Mouse (Mus musculus) ES-E14 (cell line): Measurements from ENCODE around the gene Lhfp. TPM values are rescaled to one million over a fixed set of nuclear protein-coding genes. Genes with fewer than 3 reads are reported as not detected.

Experiments used
- DNase-seq: peaks from one replicate; pipeline ENCODE4 v3.0.0-alpha.2; 2013; ENCODE audit warnings: low read depth, low spot score
- H3K27ac ChIP-seq: 2 replicates; pipeline ENCODE4 v1.5.1; 2012; ENCODE audit warnings: low read depth, mild to moderate bottlenecking, low read length, moderate library complexity, mixed read lengths; ENCODE audit not compliant: poor library complexity, insufficient read depth, severe bottlenecking
- H3K36me3 ChIP-seq: 2 replicates; pipeline ENCODE4 v1.6.1; 2012; ENCODE audit warnings: mild to moderate bottlenecking, low read length, moderate library complexity, mixed read lengths; ENCODE audit not compliant: control insufficient read depth, poor library complexity, insufficient read depth, severe bottlenecking
- H3K4me1 ChIP-seq, 2 experiments: fragments of 150-350 bp in 1 of 2; sonication (generic) in 1 of 2; 2 replicates each; pipeline ENCODE4 v1.6.1; 2012; ENCODE audit warnings: low read length in 2 of 2, mild to moderate bottlenecking in 1 of 2, mixed read lengths in 1 of 2; ENCODE audit not compliant: control insufficient read depth in 2 of 2, insufficient read depth in 2 of 2, poor library complexity in 1 of 2
- H3K4me3 ChIP-seq, 2 experiments: fragments of 150-350 bp in 1 of 2; sonication (generic) in 1 of 2; 2 replicates each; pipeline ENCODE4 v1.5.1; 2012; ENCODE audit warnings: low read length in 2 of 2, low read depth in 1 of 2, mild to moderate bottlenecking in 1 of 2, mixed read lengths in 1 of 2; ENCODE audit not compliant: insufficient read depth in 1 of 2, poor library complexity in 1 of 2, severe bottlenecking in 1 of 2
- H3K9ac ChIP-seq: 2 replicates; pipeline ENCODE4 v1.6.1; 2012; ENCODE audit warnings: low read depth, mild to moderate bottlenecking, low read length, mixed read lengths; ENCODE audit not compliant: poor library complexity, insufficient read depth, severe bottlenecking
- H3K9me3 ChIP-seq: fragments of 150-350 bp; sonication (generic); 2 replicates; pipeline ENCODE4 v1.6.1; 2012; ENCODE audit warnings: low read depth, mild to moderate bottlenecking, low read length; ENCODE audit not compliant: control insufficient read depth, insufficient read depth
- CHD2 ChIP-seq: IDR thresholded peaks from 2 replicates; pipeline ENCODE4 v1.6.1; 2014; ENCODE audit warnings: mild to moderate bottlenecking, low read depth, low read length, inconsistent platforms
- HCFC1 ChIP-seq: IDR thresholded peaks from 2 replicates; pipeline ENCODE4 v1.6.1; 2012; ENCODE audit warnings: low read length, inconsistent platforms, borderline replicate concordance; ENCODE audit not compliant: insufficient read depth
- MAFK ChIP-seq: IDR thresholded peaks from 2 replicates; pipeline ENCODE4 v1.6.1; 2014; ENCODE audit warnings: mild to moderate bottlenecking, low read depth, low read length, inconsistent platforms; ENCODE audit not compliant: insufficient read depth
- ZC3H11A ChIP-seq: IDR thresholded peaks from 2 replicates; pipeline ENCODE4 v1.6.1; 2012; ENCODE audit warnings: low read depth, mild to moderate bottlenecking, inconsistent platforms, low read length, borderline replicate concordance
- ZNF384 ChIP-seq: IDR thresholded peaks from 2 replicates; pipeline ENCODE4 v1.6.1; 2012; ENCODE audit warnings: low read depth, low read length, inconsistent platforms
- in situ Hi-C, 2 experiments: fragments of 600-800 bp; cut with MboI; formaldehyde crosslinking; loops; one replicate each; pipeline ENCODE4 v1.15.1; 2025; ENCODE audit warnings: low sequenced_read_pairs in 2 of 2, inconsistent platforms in 1 of 2; ENCODE audit not compliant: unreplicated experiment in 2 of 2
- total RNA-seq: library from RNA; depleted of rRNA; stranded (reverse); fragments of 300-350 nt; gene quantifications from 2 replicates; pipeline ENCODE4 v1.2.3, GENCODE M21; 2012

Lhfp gene
- total RNA-seq, 1 experiment = 20.2 TPM

DNA sequence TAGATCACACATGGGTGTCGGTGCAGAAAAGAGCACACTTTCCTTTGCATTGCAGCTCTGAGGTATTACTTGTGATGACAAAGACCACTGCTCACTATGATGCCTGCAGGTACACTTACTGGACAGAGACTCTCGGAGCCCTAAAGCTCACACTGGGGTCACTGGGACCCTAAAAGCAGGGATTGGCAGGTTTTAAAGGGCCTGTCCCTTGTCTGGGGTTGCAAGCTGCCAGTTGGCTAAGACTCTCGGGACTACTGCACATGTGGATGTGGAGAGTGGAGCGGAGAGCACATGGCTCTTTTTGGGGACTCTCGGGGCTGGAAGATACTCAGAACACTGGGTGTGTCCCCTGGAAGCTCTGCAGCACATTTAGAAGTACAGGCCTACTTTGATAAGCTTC, 182.8 kb downstream of the Lhfp start:
- Histone ChIP-seq H3K36me3 (no peaks in the 10 kb centered on the region), H3K9me3 (no peaks in the 10 kb centered on the region), H3K9ac (no peak overlapping the region), H3K4me3 (no peak overlapping the region), H3K4me1 (no peaks in the 10 kb centered on the region), H3K27ac (no peak overlapping the region)
- no peak for DNase-seq
- in situ Hi-C loops = no loop called here
- TF ChIP-seq CHD2 (no peak), MAFK (no peak), ZNF384 (no peak)

DNA sequence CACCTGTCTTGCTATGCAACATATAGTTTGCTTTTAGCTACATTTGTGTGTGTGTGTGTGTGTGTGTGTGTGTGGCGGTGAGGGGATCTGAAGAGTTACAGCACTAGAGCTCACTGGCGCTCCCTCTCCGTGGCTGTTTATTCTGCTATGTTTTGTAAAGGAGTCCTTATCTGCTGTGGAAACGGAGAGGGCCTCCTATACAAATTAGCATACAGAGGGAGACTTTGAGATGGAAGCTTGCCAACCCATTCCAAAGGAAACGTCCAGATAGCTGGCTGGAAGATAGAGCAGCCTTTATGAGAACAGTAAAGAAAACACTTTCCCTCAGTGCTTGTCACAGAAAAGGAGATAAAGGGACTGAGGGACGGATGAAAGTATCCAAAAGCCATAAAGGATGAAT, 184.4 kb downstream of the Lhfp start:
- Histone ChIP-seq H3K9me3 (no peaks in the 10 kb centered on the region), H3K36me3 (no peaks in the 10 kb centered on the region), H3K27ac (no peak overlapping the region), H3K4me3 (no peak overlapping the region), H3K4me1 (peaks cover under 1 to 3% of the 10 kb centered on the region in 2 experiments; a peak in 1 of 4 replicates), H3K9ac (no peak overlapping the region)
- in situ Hi-C loops = loop anchor here (25.0 kb wide), 1 partner anchor 188 kb away; the partner anchor contains the start of gene Lhfp (in 2 of the 2)
- no peak for TF ChIP-seq ZNF384
- TF ChIP-seq ZC3H11A = no peak
- TF ChIP-seq CHD2 = no peak
- TF ChIP-seq MAFK = no peak
- TF ChIP-seq HCFC1 = no peak
- DNase-seq = no peak

DNA sequence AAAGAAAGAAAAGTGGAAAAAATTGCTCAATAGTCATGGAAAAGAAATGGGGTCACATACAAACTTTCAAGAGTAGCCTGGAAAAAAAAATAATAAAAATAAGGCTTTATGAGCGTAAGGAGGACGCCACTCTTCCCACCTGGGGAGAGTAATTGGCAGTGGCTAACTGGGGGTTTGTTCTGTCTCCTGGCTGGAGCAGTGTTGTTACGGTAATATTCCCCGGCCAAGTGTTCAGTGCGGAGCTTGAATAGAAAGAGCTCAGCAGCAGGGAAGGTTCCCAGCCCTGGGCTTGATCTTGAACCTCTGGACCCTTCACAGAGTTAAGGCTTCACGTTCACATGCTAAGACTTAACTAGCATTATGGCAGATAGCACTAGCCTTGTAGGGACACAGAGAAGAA, 184.9 kb downstream of the Lhfp start:
- no peaks in the 10 kb centered on the region for H3K9me3 ChIP-seq
- no peak overlapping the region for H3K4me3 ChIP-seq
- H3K36me3 ChIP-seq = no peaks in the 10 kb centered on the region
- no peak for TF ChIP-seq ZC3H11A
- TF ChIP-seq HCFC1 = no peak
- no peak for TF ChIP-seq CHD2
- TF ChIP-seq ZNF384 = no peak
- TF ChIP-seq MAFK = no peak
- DNase-seq = no peak
- in situ Hi-C loops = loop anchor here (25.0 kb wide), 1 partner anchor 189 kb away; the partner anchor contains the start of gene Lhfp (in 2 of the 2)
- peaks cover 2 to 4% of the 10 kb centered on the region in 2 experiments; a peak in 1 of 4 replicates for H3K4me1 ChIP-seq
- H3K27ac ChIP-seq = no peak overlapping the region
- no peak overlapping the region for H3K9ac ChIP-seq

DNA sequence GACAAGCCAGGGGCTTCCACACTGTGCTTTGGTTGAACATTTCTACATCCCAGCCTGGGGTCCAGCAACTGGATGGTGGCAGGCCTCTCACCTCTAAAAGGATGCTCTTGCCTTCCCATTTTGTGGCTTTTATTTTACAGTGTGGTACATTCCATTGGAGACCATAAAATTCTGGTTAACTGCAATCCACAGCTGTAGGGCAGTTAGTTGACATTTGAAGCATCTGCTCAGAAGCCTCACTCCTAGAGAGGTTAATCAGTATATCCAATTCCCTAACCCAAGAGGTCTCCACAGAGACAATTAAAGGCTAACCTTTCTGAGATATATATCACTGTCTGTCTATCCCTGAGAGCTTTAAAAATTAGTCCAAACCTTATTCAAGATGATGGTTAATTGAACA, 186.5 kb downstream of the Lhfp start:
- in situ Hi-C loops = loop anchor here (25.0 kb wide), 1 partner anchor 191 kb away; the partner anchor contains the start of gene Lhfp (in 2 of the 2)
- H3K4me1 ChIP-seq = peaks cover 2 to 4% of the 10 kb centered on the region in 2 experiments; a peak in 1 of 4 replicates
- H3K36me3 ChIP-seq = no peaks in the 10 kb centered on the region
- no peak for TF ChIP-seq ZC3H11A
- no peak for TF ChIP-seq MAFK
- no peak for TF ChIP-seq ZNF384
- TF ChIP-seq HCFC1 = no peak
- TF ChIP-seq CHD2 = no peak
- no peaks in the 10 kb centered on the region for H3K9me3 ChIP-seq
- no peak overlapping the region for H3K27ac ChIP-seq
- no peak overlapping the region for H3K9ac ChIP-seq
- no peak for DNase-seq
- no peak overlapping the region for H3K4me3 ChIP-seq

DNA sequence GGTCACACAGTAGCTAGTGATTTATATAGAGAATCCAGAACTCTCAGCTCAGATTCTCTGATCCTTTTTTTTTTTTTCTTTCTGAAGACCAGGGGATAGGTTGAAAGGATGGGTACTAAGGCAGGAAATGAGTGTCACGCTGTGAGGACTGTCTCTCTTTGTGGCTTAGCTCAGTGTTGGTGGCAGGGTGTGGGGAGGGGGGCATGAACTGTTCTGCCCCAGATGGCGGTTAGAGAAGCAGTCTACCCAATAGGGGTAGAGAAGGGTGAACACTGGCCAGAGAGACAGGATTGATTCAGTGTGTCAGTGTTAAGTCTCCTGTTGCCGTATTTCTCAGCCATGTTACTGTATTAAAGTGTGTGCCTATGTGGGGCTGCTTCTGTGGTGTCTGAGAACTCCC, 189.2 kb downstream of the Lhfp start:
- TF ChIP-seq HCFC1 (no peak), CHD2 (no peak), ZNF384 (no peak), ZC3H11A (no peak), MAFK (no peak)
- H3K9me3 ChIP-seq = no peaks in the 10 kb centered on the region
- no peak for DNase-seq
- no peak overlapping the region for H3K9ac ChIP-seq
- in situ Hi-C loops = loop anchor here (25.0 kb wide), 1 partner anchor 193 kb away; the partner anchor contains the start of gene Lhfp (in 2 of the 2)
- H3K36me3 ChIP-seq = no peaks in the 10 kb centered on the region
- H3K27ac ChIP-seq = no peak overlapping the region
- peaks cover 2 to 4% of the 10 kb centered on the region in 2 experiments; a peak in 1 of 4 replicates for H3K4me1 ChIP-seq
- no peak overlapping the region for H3K4me3 ChIP-seq
